Mouse (Mus musculus) hindbrain, embryonic 16.5 days (tissue): ENCODE data around the gene Fyn. TPM values are rescaled to one million over a fixed set of nuclear protein-coding genes. Genes with fewer than 3 reads are reported as not detected.

Source experiments
- ATAC-seq: fragments of 200-750 bp; cut with Nextera tagmentation; 2 replicates; pipeline ENCODE4 v1.8.0; 2017; ENCODE audit warnings: moderate TSS enrichment, moderate library complexity
- H3K27ac ChIP-seq: fragments of 300-500 bp; sonication (generic); 2 replicates; pipeline ENCODE4 v1.5.1; 2014; ENCODE audit warnings: low read depth, mild to moderate bottlenecking, control low read depth, low read length, moderate library complexity
- H3K27me3 ChIP-seq: fragments of 300-500 bp; sonication (generic); replicated peaks from 2 replicates; pipeline ENCODE4 v1.6.1; 2014; ENCODE audit warnings: low read length; ENCODE audit not compliant: control insufficient read depth, insufficient read depth
- H3K36me3 ChIP-seq: fragments of 300-500 bp; sonication (generic); 2 replicates; pipeline ENCODE4 v1.6.1; 2014; ENCODE audit warnings: mild to moderate bottlenecking, low read length, moderate library complexity, mixed read lengths; ENCODE audit not compliant: control insufficient read depth, insufficient read depth
- H3K4me1 ChIP-seq: fragments of 300-500 bp; sonication (generic); 2 replicates; pipeline ENCODE4 v1.6.1; 2014; ENCODE audit warnings: low read depth, low read length; ENCODE audit not compliant: control insufficient read depth, insufficient read depth
- H3K4me2 ChIP-seq: fragments of 300-500 bp; sonication (generic); 2 replicates; pipeline ENCODE4 v1.6.1; 2014; ENCODE audit warnings: mild to moderate bottlenecking, low read length, control low read depth, moderate library complexity
- H3K4me3 ChIP-seq: fragments of 300-500 bp; sonication (generic); 2 replicates; pipeline ENCODE4 v1.5.1; 2014; ENCODE audit warnings: mild to moderate bottlenecking, low read length, control low read depth, moderate library complexity
- H3K9ac ChIP-seq: fragments of 300-500 bp; sonication (generic); 2 replicates; pipeline ENCODE4 v1.6.1; 2014; ENCODE audit warnings: low read depth, mild to moderate bottlenecking, control low read depth, low read length, moderate library complexity
- H3K9me3 ChIP-seq: fragments of 300-500 bp; sonication (generic); 2 replicates; pipeline ENCODE4 v1.6.1; 2014; ENCODE audit warnings: mild to moderate bottlenecking, low read length, moderate library complexity; ENCODE audit not compliant: control insufficient read depth
- WGBS: fragments of 180-500 bp; shearing (Covaris S2); extraction: QIAGEN DNeasy Blood & Tissue Kit; methylation state at CpG from one replicate; pipeline ENCODE4 v1.1.7; 2014; 5-methylcytosine and 5-hydroxymethylcytosine counted together
- polyA plus RNA-seq: library from polyadenylated mRNA; unstranded; fragments of >200 nt; fragmentation: Nextera tagmentation; extraction: Ambion mirVana; gene quantifications from 2 replicates; pipeline ENCODE4 v1.2.1, GENCODE M21; 2015

Gene Fyn
- polyA plus RNA-seq, 1 experiment from 2014 or later, result 74.9 TPM

DNA sequence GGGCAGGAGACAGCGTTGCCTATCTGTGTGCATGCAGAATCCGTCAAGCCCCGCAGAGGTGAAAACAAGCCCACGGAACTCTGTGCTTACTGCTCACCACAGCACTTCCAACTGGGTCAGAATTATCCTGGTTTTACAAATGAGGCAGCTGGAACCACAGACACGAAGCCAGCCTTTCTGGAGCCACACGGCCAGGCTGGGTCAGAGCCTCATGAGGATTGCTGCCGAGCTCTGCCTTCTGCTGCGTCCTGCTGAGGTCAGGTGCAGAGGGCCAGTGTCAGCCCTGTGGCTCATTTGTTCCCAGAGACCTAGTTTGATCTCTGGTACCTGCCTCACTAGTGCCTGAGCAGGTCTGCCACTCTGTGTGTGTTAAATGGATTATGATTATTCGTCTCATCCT is 71.9 kb downstream of the Fyn start:
- no peak overlapping the region for H3K4me3 ChIP-seq
- H3K9me3 ChIP-seq, result no peaks in the 10 kb centered on the region
- no peaks in the 10 kb centered on the region for H3K27me3 ChIP-seq
- no peak overlapping the region for H3K4me2 ChIP-seq
- no peak overlapping the region; the same call in 1 of the 2 replicates for H3K27ac ChIP-seq
- H3K36me3 ChIP-seq, result no peaks in the 10 kb centered on the region
- peaks cover 22% of the 10 kb centered on the region for H3K4me1 ChIP-seq
- no peak; the same call in 1 of the 2 replicates for ATAC-seq
- H3K9ac ChIP-seq, result no peak overlapping the region
- 60% methylated on average over 9 of the region's 9 CpGs for WGBS

- Histone ChIP-seq H3K9ac (no peak overlapping the region), H3K4me2 (no peak overlapping the region), H3K9me3 (no peaks in the 10 kb centered on the region), H3K4me3 (no peak overlapping the region), H3K27ac (no peak overlapping the region), H3K4me1 (peaks cover 20% of the 10 kb centered on the region), H3K27me3 (no peaks in the 10 kb centered on the region), H3K36me3 (no peaks in the 10 kb centered on the region)
- ATAC-seq, result no peak
These were observed 73.0 kb downstream of the Fyn start for GRCm38 (mm10) chr10:39441636-39442035.

GRCm38 (mm10) chr10:39443122-39443521 is 74.5 kb downstream of the Fyn start:
- Histone ChIP-seq H3K27ac (no peak overlapping the region), H3K27me3 (no peaks in the 10 kb centered on the region)

DNA sequence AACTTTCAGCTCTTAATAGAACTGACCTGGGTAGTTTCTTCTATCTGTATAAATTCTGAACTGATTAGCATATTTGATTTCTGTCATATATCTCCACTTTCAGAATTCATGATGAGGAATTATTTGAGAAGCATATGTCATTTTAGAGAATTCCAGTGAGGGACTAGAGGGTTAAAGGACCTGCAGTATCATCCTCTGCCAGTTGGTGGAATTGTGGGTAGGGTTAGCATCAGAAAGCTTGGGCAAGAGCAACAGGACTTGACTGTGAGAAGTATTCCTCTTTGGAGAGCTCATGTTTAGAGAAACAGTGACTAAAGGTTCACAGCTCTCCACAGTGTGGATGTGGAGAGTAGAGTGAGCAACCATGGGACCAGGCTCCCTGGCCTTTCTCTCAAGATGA is 75.3 kb downstream of the Fyn start:
- no peak for ATAC-seq
- Histone ChIP-seq H3K27me3 (no peaks in the 10 kb centered on the region), H3K9me3 (no peaks in the 10 kb centered on the region), H3K4me1 (peaks cover 20% of the 10 kb centered on the region), H3K4me3 (no peak overlapping the region), H3K36me3 (no peaks in the 10 kb centered on the region), H3K4me2 (no peak overlapping the region), H3K9ac (no peak overlapping the region), H3K27ac (no peak overlapping the region)

More at GRCm38 (mm10) chr10:39443122-39443521, 74.5 kb downstream of the Fyn start:
- H3K4me2 ChIP-seq, result no peak overlapping the region
- 53% methylated on average over 2 of the region's 2 CpGs for WGBS
- no peak for ATAC-seq
- H3K4me3 ChIP-seq, result no peak overlapping the region
- H3K9me3 ChIP-seq, result no peaks in the 10 kb centered on the region
- no peak overlapping the region for H3K9ac ChIP-seq
- H3K4me1 ChIP-seq, result peaks cover 21% of the 10 kb centered on the region
- H3K36me3 ChIP-seq, result no peaks in the 10 kb centered on the region

DNA sequence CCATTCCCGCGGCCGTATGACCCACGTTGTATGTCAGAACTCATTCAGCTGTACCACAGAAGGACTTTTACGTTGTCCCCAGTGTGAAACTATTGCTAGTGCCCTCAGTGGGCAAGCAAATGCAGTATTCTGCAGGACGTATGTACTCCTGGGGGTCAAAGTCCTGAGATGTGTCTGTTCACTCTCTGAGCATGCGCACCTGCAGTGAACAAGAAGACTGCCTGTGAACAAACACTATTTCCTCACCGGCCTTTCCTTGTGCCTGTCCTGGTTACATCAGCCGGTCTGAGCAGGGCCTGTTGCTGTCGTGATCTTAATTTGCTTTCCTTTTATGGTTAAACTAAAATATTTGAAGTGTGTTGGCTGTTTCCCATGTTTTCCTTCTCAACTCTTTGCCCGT is 77.2 kb downstream of the Fyn start:
- H3K9me3 ChIP-seq, result no peaks in the 10 kb centered on the region
- H3K4me3 ChIP-seq, result no peak overlapping the region
- H3K9ac ChIP-seq, result no peak overlapping the region
- peaks cover 21% of the 10 kb centered on the region for H3K4me1 ChIP-seq
- 92% methylated on average over 11 of the region's 11 CpGs for WGBS
- H3K36me3 ChIP-seq, result no peaks in the 10 kb centered on the region
- no peak overlapping the region for H3K27ac ChIP-seq
- H3K4me2 ChIP-seq, result no peak overlapping the region
- no peak for ATAC-seq
- no peaks in the 10 kb centered on the region for H3K27me3 ChIP-seq

- Histone ChIP-seq H3K9me3 (no peaks in the 10 kb centered on the region), H3K36me3 (no peaks in the 10 kb centered on the region), H3K4me2 (no peak overlapping the region), H3K27me3 (no peaks in the 10 kb centered on the region), H3K4me1 (peaks cover 27% of the 10 kb centered on the region), H3K27ac (no peak overlapping the region), H3K4me3 (no peak overlapping the region), H3K9ac (no peak overlapping the region)
- 91% methylated on average over 5 of the region's 5 CpGs for WGBS
- no peak for ATAC-seq
These were observed 78.1 kb downstream of the Fyn start for GRCm38 (mm10) chr10:39446706-39447105.

DNA sequence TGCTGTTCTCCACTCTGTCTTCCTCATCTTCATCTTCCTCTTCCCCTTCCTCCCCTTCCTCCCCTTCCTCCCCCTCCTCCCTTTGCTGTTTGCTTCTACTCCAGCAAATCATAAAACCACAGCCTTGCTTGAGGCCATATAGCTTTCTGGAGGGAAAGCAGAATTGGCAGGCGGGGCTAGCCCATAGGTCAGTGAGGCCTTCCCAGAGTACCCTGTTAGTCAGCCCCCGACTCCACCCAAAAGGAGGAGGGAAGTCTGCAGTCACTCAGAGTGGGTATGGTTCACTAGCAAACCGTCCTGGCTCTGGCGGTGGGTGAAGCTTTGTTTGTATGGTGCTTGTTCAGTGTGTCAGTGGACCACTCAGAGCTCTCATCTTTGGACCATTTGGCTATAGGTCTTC is 80.5 kb downstream of the Fyn start:
- H3K27me3 ChIP-seq, result no peaks in the 10 kb centered on the region
- H3K9me3 ChIP-seq, result no peaks in the 10 kb centered on the region
- ATAC-seq, result no peak
- H3K4me1 ChIP-seq, result peaks cover 39% of the 10 kb centered on the region
- H3K4me2 ChIP-seq, result no peak overlapping the region
- no peak overlapping the region for H3K27ac ChIP-seq
- no peaks in the 10 kb centered on the region for H3K36me3 ChIP-seq
- 71% methylated on average over 4 of the region's 4 CpGs for WGBS
- H3K9ac ChIP-seq, result no peak overlapping the region
- no peak overlapping the region for H3K4me3 ChIP-seq

DNA sequence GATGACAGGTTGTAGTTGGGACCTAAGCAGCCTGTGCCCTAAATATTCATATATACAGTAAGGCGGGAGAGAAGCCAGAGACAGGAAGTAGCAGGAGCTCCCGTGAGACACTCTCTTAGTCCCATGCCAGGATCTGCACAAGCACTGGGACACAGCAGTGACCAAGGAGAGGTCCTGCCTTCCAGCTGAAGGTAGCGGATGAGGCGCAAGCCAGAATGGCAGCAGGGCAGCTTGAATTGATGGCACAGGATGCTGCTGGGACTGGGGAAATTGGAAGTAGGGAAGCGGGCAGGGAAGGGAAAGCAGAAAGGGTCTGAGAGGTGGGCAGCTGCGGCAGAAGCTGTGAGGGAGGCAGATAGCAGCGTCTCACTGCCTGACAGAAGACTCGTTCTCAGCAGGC is 81.7 kb downstream of the Fyn start:
- no peaks in the 10 kb centered on the region for H3K27me3 ChIP-seq
- no peak overlapping the region for H3K4me3 ChIP-seq
- H3K36me3 ChIP-seq, result no peaks in the 10 kb centered on the region
- H3K4me1 ChIP-seq, result peaks cover 39% of the 10 kb centered on the region
- 52% methylated on average over 8 of the region's 8 CpGs for WGBS
- peak overlapping the region; percentile 20 for H3K27ac ChIP-seq
- no peaks in the 10 kb centered on the region for H3K9me3 ChIP-seq
- no peak overlapping the region for H3K4me2 ChIP-seq
- no peak overlapping the region; the same call in 1 of the 2 replicates for H3K9ac ChIP-seq
- ATAC-seq, result peak; percentile 21; the same call in 1 of the 2 replicates

GRCm38 (mm10) chr10:39451065-39451464 is 82.4 kb downstream of the Fyn start:
- Histone ChIP-seq H3K4me1 (peaks cover 39% of the 10 kb centered on the region), H3K36me3 (no peaks in the 10 kb centered on the region), H3K9me3 (no peaks in the 10 kb centered on the region), H3K27me3 (no peaks in the 10 kb centered on the region), H3K4me3 (no peak overlapping the region), H3K4me2 (no peak overlapping the region), H3K9ac (no peak overlapping the region), H3K27ac (peak overlapping the region; percentile 58)
- WGBS, result 69% methylated on average over 6 of the region's 6 CpGs
- ATAC-seq, result 0 out of 2 replicates have a peak, but pooled peaks have one; percentile 19
